Mouse (Mus musculus) small intestine, adult 2 months (tissue): ENCODE data around the gene Cox18. TPM values are rescaled to one million over a fixed set of nuclear protein-coding genes. Genes with fewer than 3 reads are reported as not detected.
A peak's percentile ranks its signal among the peaks of the same experiment; 100 is the strongest.
"Not testable (repeated sequence)": the region's sequence is repeated elsewhere in the genome, so short reads cannot be mapped to it uniquely, and the experiment has no call there.

Experiments used
- H3K27ac ChIP-seq: fragments of 200-500 bp; 2 replicates; pipeline ENCODE4 v1.5.1; 2012; ENCODE audit warnings: low read depth, low read length, control low read depth, inconsistent platforms; ENCODE audit not compliant: insufficient read depth
- H3K27me3 ChIP-seq: fragments of 200-500 bp; 2 replicates; pipeline ENCODE4 v1.6.1; 2012; ENCODE audit warnings: mild to moderate bottlenecking, moderate library complexity, low read length, inconsistent platforms; ENCODE audit not compliant: control insufficient read depth, insufficient read depth
- H3K36me3 ChIP-seq: fragments of 200-500 bp; 2 replicates; pipeline ENCODE4 v1.6.1; 2012; ENCODE audit warnings: mild to moderate bottlenecking, low read length, control low read depth, inconsistent platforms; ENCODE audit not compliant: control insufficient read depth, insufficient read depth
- H3K4me1 ChIP-seq: fragments of 200-500 bp; 2 replicates; pipeline ENCODE4 v1.6.1; 2012; ENCODE audit warnings: low read length, inconsistent platforms, mixed read lengths; ENCODE audit not compliant: control insufficient read depth, insufficient read depth, insufficient read length
- H3K4me3 ChIP-seq: fragments of 200-500 bp; 2 replicates; pipeline ENCODE4 v1.5.1; 2012; ENCODE audit warnings: low read depth, mild to moderate bottlenecking, control low read depth, inconsistent platforms, low read length, moderate library complexity
- CTCF ChIP-seq: fragments of 200-500 bp; IDR thresholded peaks from 2 replicates; pipeline ENCODE4 v1.5.1; 2012; ENCODE audit warnings: low read depth, mild to moderate bottlenecking, control low read depth, inconsistent platforms, low read length, moderate library complexity, mixed read lengths; ENCODE audit not compliant: insufficient replicate concordance, insufficient read length; ENCODE audit errors: extremely low read depth
- POLR2A ChIP-seq: fragments of 200-500 bp; IDR thresholded peaks from 2 replicates; pipeline ENCODE4 v1.6.1; 2012; ENCODE audit warnings: low read depth, mild to moderate bottlenecking, control low read depth, inconsistent platforms, low read length, moderate library complexity
- WGBS: fragments of 180-500 bp; shearing (Covaris S2); methylation state at CpG from one replicate; pipeline ENCODE4 v1.1.7; 2018; 5-methylcytosine and 5-hydroxymethylcytosine counted together
- polyA plus RNA-seq: library from polyadenylated mRNA; depleted of rRNA; stranded (reverse); fragments of >200 nt; gene quantifications from 2 replicates; pipeline ENCODE4 v1.2.3, GENCODE M21; 2012; rRNA removed

Cox18 gene
- 18.9 and 27.3 TPM in 2 replicates for polyA plus RNA-seq

- H3K27ac ChIP-seq, result peak within 1 kb of the TSS; percentile 84
- no peaks in the 10 kb centered on the region; the same call in 1 of the 2 replicates for H3K4me1 ChIP-seq
- H3K36me3 ChIP-seq, result peaks cover 28% of the 10 kb centered on the region
- TF ChIP-seq POLR2A, result peak; percentile 35; the same call in 1 of the 2 replicates
- TF ChIP-seq CTCF, result no peak
- H3K4me3 ChIP-seq, result peak within 1 kb of the TSS; percentile 96
- H3K27me3 ChIP-seq, result no peaks in the 10 kb centered on the region
- WGBS, result under 1% methylated on average over 60 of the region's 62 CpGs
Measured at GRCm38 (mm10) chr5:90223534-90224381, at the start of gene Cox18. Cox18 (minus strand) TSS chr5:90224001.

GRCm38 (mm10) chr5:90262230-90262629 lies 38.4 kb upstream of the Cox18 start:
- H3K27ac ChIP-seq, H3K27me3 ChIP-seq, H3K4me3 ChIP-seq, H3K4me1 ChIP-seq: not testable (repeated sequence)
- H3K36me3 ChIP-seq, result peaks cover 53% of the 10 kb centered on the region
- WGBS, result 79% methylated on average over 2 of the region's 2 CpGs

- Histone ChIP-seq H3K4me3 (no peak overlapping the region), H3K4me1 (no peaks in the 10 kb centered on the region), H3K27ac (no peak overlapping the region), H3K36me3 (peaks cover 72% of the 10 kb centered on the region), H3K27me3 (no peaks in the 10 kb centered on the region)
- TF ChIP-seq CTCF, result no peak
- no peak for TF ChIP-seq POLR2A
- WGBS, result 88% methylated on average over 3 of the region's 3 CpGs
Measured at GRCm38 (mm10) chr5:90257023-90257422, 33.2 kb upstream of the Cox18 start.

DNA sequence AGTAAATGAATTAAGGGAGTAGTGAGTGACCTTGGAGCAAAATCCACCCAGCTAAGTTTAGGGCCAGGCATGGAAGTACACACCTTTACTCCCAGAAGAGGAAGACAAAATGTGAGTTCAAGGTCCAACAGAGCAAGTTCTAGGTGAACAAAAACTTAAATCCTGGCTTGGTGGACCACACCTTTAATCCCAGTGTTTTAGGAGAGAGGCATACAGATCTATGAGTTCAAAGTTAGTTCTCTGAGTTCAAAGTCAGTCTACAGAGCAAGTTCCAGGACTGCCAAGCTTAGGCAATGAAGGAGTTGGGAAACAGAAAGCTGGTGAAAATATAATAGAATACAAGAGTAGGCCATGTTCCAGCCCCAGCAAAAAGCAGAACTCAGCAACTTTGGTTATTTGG lies 23.7 kb upstream of the Cox18 start:
- H3K4me3 ChIP-seq, result no peak overlapping the region
- no peaks in the 10 kb centered on the region for H3K4me1 ChIP-seq
- TF ChIP-seq POLR2A, result no peak
- no peak for TF ChIP-seq CTCF
- no peaks in the 10 kb centered on the region for H3K27me3 ChIP-seq
- no peak overlapping the region for H3K27ac ChIP-seq
- H3K36me3 ChIP-seq, result peaks cover 60% of the 10 kb centered on the region

DNA sequence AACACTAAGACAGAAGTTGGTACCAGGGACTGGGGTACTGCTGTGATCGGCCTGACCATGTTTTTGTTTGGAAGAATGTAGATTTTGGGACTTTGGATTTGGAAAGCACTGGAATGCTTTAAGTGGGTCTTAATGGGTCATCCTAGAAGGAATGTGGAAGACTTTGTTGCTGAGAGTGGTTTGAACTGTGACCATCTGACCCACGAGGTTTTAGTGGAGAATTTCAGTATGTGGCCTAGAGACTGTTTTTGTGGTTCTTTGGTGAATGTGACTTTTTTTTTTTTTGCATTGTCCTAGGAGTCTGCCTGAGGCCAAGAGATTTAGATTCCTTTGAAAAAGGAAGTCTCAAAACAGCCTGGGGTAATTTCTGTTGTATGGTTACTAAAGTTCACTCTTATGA lies 23.2 kb upstream of the Cox18 start:
- Histone ChIP-seq H3K27me3 (no peaks in the 10 kb centered on the region), H3K36me3 (peaks cover 59% of the 10 kb centered on the region), H3K4me1 (no peaks in the 10 kb centered on the region), H3K4me3 (no peak overlapping the region), H3K27ac (no peak overlapping the region)
- 86% methylated on average over 2 of the region's 2 CpGs for WGBS
- no peak for TF ChIP-seq CTCF
- TF ChIP-seq POLR2A, result no peak

- Histone ChIP-seq H3K27ac (no peak overlapping the region), H3K4me1 (no peaks in the 10 kb centered on the region), H3K27me3 (no peaks in the 10 kb centered on the region), H3K36me3 (peaks cover 55% of the 10 kb centered on the region), H3K4me3 (no peak overlapping the region)
- WGBS, result 74% methylated on average over 4 of the region's 4 CpGs
- TF ChIP-seq CTCF (no peak), POLR2A (no peak)
Measured at GRCm38 (mm10) chr5:90246567-90246966, 22.8 kb upstream of the Cox18 start.

DNA sequence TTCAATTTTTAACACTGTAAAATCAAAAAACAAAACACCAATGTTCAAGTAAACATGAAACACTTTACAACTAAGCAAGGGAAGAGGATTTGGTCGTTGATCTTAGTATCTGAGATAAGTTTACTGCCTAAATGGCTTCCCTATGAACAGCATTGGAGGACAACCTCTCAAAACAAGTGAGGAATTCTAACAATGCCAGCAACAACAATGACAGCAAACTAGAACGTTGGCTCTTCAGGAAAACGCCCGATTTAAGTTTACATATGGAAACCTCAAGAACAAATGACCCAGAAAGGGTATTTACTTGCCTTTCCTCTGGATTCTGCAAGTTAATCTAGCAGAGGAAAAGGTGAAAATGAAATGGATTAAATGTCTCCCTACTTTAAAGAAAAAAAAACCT lies 21.6 kb upstream of the Cox18 start:
- Histone ChIP-seq H3K27ac (no peak overlapping the region), H3K27me3 (no peaks in the 10 kb centered on the region), H3K36me3 (peaks cover 51% of the 10 kb centered on the region), H3K4me1 (no peaks in the 10 kb centered on the region), H3K4me3 (no peak overlapping the region)
- TF ChIP-seq POLR2A, result no peak
- no peak for TF ChIP-seq CTCF
- 49% methylated on average over 4 of the region's 4 CpGs for WGBS

DNA sequence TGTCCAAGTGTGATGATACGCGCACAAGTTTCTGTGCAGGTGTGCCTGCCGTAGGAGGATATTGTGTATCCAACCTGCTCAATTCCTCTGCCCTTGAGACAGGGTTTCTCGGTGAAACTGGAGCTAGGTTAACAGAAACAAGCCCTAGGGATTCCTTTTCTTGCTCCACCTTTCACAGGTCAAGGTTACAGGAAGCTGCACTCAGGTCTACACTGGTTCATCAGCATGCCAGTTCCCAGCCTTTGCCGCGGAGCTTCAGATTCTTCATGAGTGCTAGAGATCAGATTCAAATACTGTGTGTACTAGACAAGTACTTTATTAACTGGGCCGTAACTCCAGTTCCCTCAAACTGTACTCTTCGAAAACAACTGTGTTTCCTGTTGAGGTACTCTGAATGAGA lies 11.4 kb upstream of the Cox18 start:
- no peaks in the 10 kb centered on the region for H3K27me3 ChIP-seq
- H3K27ac ChIP-seq, result no peak overlapping the region
- 88% methylated on average over 8 of the region's 8 CpGs for WGBS
- H3K4me3 ChIP-seq, result no peak overlapping the region
- H3K4me1 ChIP-seq, result no peaks in the 10 kb centered on the region
- TF ChIP-seq POLR2A, result no peak
- no peak for TF ChIP-seq CTCF
- peaks cover 57% of the 10 kb centered on the region for H3K36me3 ChIP-seq
